Mouse (Mus musculus) megakaryocyte progenitor cell, adult 5-6 weeks (primary cell): ENCODE results near the gene Hsf4. TPM values are rescaled to one million over a fixed set of nuclear protein-coding genes. Genes with fewer than 3 reads are reported as not detected.

Experiments
- ATAC-seq: replicated peaks from 2 replicates; pipeline ENCODE4 v1.8.0; 2016; ENCODE audit warnings: mild to moderate bottlenecking, moderate TSS enrichment, inconsistent platforms; ENCODE audit not compliant: poor library complexity
- total RNA-seq, 2 experiments: library from RNA; stranded (forward) in 1 of 2; stranded (reverse) in 1 of 2; fragments of 157-497, 149-512 nt in 1 of 2; fragments of 200-1000 nt in 1 of 2; gene quantifications; 2 replicates each; pipeline versions ENCODE4 v1.2.3 to v1.2.4; 2015 to 2017

Gene Hsf4
- total RNA-seq, 2 experiments from 2014 or later, result not detected

DNA sequence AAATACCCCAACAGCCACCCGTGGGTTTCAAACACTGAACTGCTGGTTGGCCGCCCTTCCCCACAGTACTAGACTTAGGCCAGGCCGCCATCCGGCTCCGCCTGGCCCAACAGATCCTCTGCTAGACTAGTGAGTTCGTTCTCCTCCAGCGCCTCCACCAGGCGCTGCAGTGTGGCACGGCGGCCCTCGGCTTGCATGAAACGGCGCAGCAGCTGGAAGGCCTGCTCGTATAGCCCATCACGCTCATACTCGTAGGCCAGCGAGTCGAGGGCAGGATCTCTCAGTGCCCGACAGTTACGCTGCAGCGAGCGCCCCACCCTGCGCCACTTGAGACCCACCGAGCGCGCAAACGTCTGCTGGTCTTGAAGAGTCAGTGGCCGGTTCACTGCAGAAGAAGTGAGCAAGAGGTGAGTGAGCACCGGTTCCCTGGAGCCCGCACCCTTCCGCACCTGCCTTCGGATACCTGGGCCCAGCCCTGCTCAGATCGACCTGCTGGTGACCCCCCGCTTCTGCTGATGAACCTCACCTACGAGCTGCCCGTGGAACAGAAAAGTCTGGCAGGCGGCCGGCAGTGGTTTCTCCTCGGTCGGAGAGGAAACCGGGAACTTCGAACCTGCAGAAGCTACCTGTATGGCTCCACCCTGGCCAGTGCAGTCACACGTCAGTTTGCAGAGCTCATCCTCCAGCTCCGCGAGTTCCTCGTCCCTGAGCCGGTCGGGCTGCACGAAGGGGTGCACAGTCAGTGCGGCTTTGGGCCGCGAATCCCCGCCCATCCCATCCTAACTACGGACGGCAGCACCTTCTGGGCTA is 10.5 kb upstream of the Hsf4 start:
- no peak; the same call in 1 of the 2 replicates for ATAC-seq

GRCm38 (mm10) chr8:105259721-105260320 is 9.8 kb upstream of the Hsf4 start:
- peak; percentile 61 for ATAC-seq

DNA sequence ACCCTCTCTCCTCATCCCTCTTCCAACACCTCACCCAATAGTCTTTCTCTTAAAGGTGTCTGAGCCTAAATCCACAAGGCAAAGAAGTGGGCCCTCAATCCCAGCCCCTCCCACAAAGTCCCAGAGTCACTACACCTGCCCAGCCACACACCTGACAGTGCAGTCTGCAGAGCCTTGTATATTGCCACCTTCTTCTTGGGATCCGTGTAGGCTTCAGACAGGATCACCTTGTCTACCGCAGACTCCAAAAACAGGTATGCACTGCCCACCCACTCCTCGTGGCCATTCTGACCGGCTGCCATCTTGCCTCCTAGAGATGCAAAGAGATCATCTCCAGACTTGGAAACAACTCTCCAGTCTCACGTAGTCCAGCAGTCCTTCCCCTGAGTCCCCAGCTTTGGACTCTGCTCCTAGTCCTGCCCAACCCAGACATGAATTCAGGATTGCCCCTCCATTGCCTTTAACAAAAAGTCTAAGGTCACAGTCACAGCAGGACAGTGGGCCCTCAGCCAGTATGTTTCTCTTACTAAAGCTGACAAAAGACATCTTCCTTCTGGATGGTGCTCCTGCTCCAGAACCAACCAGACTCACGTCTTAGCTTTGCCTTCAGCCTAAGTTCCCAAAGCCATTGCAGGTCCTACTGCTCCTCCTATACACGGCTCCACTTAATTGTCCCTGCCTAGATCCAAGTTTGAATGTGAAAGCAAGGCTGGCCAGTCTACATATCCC is 9.1 kb upstream of the Hsf4 start:
- no peak for ATAC-seq

- no peak for ATAC-seq
These were observed 8.1 kb upstream of the Hsf4 start for GRCm38 (mm10) chr8:105261326-105261980.

GRCm38 (mm10) chr8:105263244-105263912 is 6.2 kb upstream of the Hsf4 start:
- ATAC-seq, result no peak

DNA sequence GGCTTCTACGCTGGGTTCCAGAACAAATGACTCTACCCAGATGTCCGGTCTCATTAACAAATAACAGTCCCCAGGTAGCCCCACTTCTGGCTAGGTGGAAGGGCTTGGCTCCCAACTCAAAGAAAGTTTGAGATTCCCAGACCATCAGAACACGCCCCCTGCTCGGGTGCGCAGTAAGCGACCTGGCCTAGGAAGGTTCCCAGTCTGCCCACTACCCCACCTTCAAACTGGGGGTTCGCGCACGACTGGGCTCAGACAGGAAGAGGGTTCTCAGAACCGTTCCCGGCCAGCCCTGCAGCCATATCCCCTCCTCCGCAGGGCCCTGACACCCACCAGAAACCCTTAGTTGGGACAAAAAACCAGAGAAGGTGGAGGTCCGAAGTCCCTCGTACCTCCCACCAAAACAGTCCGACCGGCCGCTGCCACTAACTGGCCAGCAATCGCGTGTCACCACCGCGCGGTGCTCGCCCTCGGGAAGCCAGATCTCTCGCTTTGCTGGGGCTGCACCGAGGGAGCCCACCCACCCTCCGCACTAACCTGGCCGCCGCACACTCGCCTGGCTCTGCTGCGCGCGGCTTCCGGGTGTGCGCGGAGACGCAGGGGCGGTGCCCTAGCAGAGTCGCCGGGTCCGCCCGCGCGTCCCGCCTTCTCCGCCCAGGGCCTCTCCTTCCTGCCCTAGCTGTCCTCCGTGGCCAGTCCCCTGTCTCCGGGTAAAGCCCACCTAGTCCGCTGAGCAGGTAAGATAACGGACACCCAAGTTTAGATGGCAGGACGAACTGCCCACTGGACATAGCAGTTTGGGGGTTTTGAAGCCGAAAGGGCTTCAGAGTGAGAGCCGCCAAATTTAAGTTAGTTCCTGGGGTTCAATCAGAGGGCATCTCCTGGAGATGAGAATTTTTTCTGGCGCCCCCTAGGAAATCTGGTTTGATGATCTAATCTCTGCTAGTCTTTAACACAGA is 5.3 kb upstream of the Hsf4 start, which contains the start of the genes Tradd and Fbxl8:
Gene Tradd (minus strand): TSS at position 586 of the 959 bp plus-strand sequence.
Gene Fbxl8 (plus strand): TSS at position 625 of the 959 bp plus-strand sequence.
- ATAC-seq, result peak; percentile 68

GRCm38 (mm10) chr8:105265128-105265527 is 4.5 kb upstream of the Hsf4 start:
- ATAC-seq, result peak; percentile 61

GRCm38 (mm10) chr8:105266775-105267174 is 2.8 kb upstream of the Hsf4 start:
- ATAC-seq, result no peak

DNA sequence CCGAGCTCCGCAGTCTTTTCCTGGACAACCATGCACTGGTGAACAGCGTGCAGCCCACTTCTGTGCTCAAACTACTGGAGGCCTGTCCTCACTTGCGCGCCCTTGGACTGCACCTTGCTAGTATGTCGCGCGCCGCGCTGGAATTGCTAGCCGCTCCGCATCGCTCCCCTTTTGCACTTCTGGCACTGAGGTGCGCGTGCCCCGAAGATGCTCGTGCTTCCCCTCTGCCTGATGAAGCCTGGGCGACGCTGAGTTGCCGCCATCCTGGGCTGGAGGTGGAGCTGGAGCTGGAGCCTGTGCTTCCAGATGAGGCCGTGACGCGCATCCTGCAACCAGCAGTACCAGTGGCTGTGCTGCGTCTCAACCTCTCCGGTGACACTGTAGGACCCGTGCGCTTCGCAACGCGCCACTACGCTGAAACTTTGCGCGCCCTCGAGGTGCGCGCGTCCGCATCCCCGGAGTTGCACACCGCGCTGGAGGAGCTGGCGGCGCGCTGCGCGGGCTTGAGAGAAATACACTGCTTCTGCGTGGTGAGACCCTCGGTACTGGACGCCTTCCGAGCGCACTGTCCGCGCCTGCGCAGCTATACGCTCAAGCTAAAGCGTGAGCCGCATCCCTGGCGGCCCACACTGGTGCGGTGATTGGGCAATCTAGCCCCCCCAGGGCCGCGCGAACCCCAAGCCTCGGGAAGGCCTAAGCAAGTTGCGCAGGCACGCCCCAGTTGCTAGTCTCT is 1.1 kb upstream of the Hsf4 start:
- peak; percentile 6 for ATAC-seq

DNA sequence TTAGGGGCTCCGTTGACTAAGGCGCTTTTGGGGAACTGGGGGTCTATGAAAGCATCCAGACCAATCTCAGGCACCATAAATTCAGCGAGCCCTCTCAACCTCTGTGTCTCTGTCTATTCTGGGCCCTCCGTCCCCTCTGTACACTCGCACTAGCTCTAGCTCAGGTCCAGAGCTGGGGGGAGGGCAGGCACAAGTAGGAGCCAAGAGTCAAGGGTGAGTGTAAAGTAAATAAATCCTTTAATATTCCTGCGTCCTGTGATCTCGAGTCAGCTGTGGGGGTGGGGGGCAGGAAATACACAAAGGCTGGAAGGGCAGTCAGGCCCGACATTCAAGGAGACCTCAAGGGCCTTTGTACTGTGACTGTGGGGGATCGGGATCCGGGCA is 534 bp upstream of the Hsf4 start:
- ATAC-seq, result no peak

DNA sequence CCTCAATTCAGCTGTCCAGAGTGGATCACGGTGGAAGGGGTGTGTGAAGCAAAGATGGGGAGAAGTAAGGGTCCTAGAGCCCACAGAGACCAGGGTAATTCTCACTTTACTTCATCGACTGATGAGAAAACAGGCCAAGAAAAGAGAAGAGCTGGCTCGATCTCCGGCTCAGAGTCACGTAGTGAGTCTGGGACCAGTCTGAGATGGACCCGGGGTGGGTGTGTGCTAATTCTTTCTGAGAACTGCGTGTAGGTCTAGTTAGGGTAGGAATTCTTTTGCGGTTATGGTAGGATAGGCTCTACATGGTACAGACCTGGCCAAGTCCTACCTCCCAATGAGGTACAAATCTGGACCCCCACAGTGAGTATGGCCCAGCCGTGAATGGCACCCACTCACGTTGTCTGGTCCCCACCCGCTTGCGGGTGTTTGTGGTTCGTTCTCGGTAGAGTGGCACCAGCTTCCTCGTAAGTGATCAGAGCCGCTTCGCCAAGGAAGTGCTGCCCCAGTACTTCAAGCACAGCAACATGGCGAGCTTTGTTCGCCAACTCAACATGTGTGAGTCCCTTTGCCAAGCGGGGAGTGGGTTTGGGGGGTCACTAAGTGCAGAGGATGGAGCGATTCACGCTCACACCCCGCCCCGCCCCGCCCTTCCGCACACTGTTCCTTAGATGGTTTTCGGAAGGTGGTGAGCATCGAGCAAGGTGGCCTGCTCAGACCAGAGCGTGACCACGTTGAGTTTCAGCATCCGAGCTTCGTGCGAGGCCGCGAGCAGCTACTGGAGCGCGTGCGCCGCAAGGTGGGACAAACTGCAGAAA is 707 bp downstream of the Hsf4 start:
- ATAC-seq, result no peak

DNA sequence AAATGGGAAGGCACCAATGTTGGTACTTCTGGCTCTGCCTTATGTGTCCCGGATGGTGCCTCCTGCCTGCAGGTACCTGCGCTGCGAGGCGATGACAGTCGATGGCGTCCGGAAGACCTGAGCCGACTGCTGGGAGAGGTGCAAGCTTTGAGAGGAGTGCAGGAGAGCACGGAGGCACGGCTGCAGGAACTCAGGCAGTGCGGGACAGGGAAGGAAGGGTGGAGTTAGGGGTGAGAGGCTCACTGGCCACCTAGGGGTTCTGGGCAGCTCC is 1.2 kb downstream of the Hsf4 start:
- no peak for ATAC-seq

- no peak for ATAC-seq
These were observed 5.8 kb downstream of the Hsf4 start for GRCm38 (mm10) chr8:105275387-105275786.

DNA sequence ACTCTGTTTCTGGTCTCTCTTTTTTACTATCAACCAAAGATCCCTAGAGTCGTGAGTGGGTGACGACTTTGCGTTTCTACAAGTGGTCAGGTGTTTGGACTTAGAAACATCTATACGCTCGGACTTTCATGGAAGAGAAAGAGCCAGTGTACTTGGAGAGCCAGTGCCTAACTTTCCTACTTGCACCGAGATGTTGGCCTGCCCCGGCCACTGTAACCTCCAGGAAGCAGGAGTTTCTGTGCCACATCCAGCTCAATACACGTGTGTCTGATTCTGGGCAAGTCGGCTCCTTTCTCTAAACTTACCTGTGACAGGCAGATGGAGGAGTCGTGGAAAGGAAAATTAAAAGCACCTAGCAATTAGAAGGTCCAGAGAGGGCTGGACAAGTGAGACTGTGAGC is 6.2 kb downstream of the Hsf4 start, which contains the start of gene Nol3:
Gene Nol3 (plus strand): TSS at position 301 of the 400 bp plus-strand sequence.
- ATAC-seq, result no peak

DNA sequence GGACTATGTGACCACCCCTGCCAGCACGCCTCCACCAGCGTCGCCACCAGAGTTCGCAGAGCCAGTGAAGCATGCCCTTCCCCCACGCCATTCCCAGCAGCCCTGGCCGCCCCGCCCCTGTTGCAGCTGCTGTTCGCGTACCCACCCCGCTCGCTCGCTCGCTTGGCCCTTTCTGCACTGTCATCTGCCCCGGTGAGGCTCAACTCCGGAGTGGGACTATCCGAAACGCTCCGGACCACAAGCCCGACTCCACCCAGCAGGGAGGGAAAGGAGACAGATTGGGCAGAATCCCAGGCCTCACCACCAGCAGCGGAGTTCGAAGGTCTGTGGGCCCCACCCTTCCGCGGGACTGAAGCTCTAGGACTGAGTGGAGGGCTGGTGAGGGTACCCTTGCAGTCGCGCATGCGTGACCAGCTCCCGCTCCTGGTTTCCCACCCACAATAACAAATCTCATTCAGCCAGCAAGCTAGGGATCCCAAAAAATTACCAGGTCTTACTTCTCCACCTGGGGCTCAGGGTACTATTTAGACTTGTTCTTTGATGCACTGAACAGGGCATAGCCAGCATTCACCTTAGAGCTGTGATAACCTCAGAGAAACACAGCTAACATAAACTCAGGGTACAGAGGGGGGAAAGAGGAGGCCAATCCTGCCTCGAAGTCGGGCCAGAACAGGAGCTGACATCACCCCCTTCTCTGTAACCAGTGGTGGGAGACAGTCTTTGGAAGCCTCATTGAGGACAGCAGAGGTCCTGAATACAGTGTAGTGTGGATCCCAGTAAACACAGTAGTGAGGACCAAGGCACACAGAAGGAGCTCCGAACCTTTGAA is 6.9 kb downstream of the Hsf4 start:
- peak; percentile 68 for ATAC-seq

DNA sequence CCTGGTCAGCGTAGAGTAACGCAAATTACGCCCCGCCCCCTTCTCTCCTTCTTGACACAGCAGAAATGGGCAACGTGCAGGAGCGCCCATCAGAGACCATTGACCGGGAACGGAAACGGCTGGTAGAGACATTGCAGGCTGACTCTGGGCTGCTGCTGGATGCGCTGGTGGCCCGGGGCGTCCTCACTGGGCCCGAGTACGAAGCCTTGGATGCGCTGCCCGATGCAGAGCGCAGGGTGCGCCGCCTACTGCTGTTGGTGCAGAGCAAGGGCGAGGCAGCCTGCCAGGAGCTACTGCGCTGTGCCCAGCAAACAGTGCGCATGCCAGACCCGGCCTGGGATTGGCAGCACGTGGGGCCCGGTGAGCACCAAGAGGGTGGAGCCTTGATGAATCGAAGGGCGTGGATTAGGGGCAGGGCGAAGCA is 9.3 kb downstream of the Hsf4 start:
- ATAC-seq, result peak; percentile 78

DNA sequence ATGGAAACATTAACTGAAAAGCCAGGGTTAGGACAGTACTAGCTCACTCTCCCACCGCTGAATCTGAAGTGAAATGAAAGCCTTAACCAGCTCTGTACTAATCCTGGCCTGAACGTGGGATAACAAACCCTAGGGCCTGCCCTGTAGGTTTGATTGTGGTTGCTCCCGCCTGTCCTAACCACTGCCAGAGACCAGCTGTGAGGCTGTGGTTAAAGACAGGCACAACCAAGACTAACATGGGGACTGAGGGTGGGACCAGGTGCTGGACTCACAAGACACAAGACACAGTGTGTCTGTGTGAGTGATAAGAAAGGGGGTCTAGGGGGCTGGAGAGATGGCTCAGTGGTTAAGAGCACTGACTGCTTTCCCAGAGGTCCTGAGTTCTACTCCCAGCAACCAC is 11.0 kb downstream of the Hsf4 start:
- ATAC-seq, result no peak
